16 mouse cellular contexts compared by ENCODE assay signal in genomic region chr5:134275556-134275955, GRCm38 (mm10). TPM values are rescaled to one million over a fixed set of nuclear protein-coding genes. Genes with fewer than 3 reads are reported as not detected.
A peak's percentile ranks its signal among the peaks of the same experiment; 100 is the strongest.
DNase-seq lines count a peak whose midpoint lies in the region; ATAC-seq lines count a peak whose summit lies in the region.
"Had no signal": no experiment of that assay in that cellular context is flagged by ENCODE, and none has a peak within 500 bp of the region (broad histone marks: within the 10 kb centered on the region; RNA-seq: fewer than 3 reads in every experiment).

No protein-coding gene starts in this region.

- no peak overlapping the region for H3K27ac ChIP-seq in midbrain, embryonic 13.5 days
- H3K27ac ChIP-seq in liver, embryonic 12.5 days: no peak overlapping the region
- H3K27ac ChIP-seq: forebrain, embryonic 12.5 days; hindbrain, embryonic 13.5 days; limb, embryonic 12.5 days had no signal

- H3K9me3 ChIP-seq in megakaryocyte, embryonic 14.5 days: no peaks in the 10 kb centered on the region
- H3K9me3 ChIP-seq in midbrain, embryonic 13.5 days: no peaks in the 10 kb centered on the region
- no peaks in the 10 kb centered on the region for H3K9me3 ChIP-seq in liver, embryonic 12.5 days (replicated peaks)
- H3K9me3 ChIP-seq: forebrain, embryonic 12.5 days; hindbrain, embryonic 13.5 days; limb, embryonic 12.5 days had no signal

- peaks cover 64% of the 10 kb centered on the region for H3K4me1 ChIP-seq in megakaryocyte, embryonic 14.5 days
- H3K4me1 ChIP-seq in midbrain, embryonic 13.5 days (replicated peaks): no peaks in the 10 kb centered on the region
- H3K4me1 ChIP-seq in liver, embryonic 12.5 days: no peaks in the 10 kb centered on the region; the same call in 1 of the 2 replicates
- H3K4me1 ChIP-seq: forebrain, embryonic 12.5 days; hindbrain, embryonic 13.5 days; limb, embryonic 12.5 days had no signal

- 90% methylated on average over 10 of the region's 10 CpGs for WGBS in midbrain, embryonic 13.5 days
- 79% methylated on average over 10 of the region's 10 CpGs for WGBS in liver, embryonic 12.5 days (ENCODE audit: insufficient replicate concordance)

- DNase-seq in heart, adult 18-20 months: peak; percentile 12 to 15
- no peak for DNase-seq in heart, adult 9 months (ENCODE audit: low spot score in 2 of 2)
- DNase-seq in kidney, postnatal 14 days: peak; percentile 42
- no peak for DNase-seq in liver
- DNase-seq: adrenal gland, postnatal 36 days; cerebellum, adult 18-20 months; gastrocnemius, postnatal 36 days had no signal

- no peak for ATAC-seq in megakaryocyte, adult 5-6 weeks (ENCODE audit: poor library complexity, severe bottlenecking)
- ATAC-seq in midbrain, embryonic 13.5 days: no peak
- no peak for ATAC-seq in liver, embryonic 12.5 days
- ATAC-seq: lung, postnatal 0 days; Patski had no signal

- H3K9ac ChIP-seq in midbrain, embryonic 13.5 days (replicated peaks): no peak overlapping the region
- H3K9ac ChIP-seq in liver, embryonic 12.5 days: no peak overlapping the region
- H3K9ac ChIP-seq: forebrain, embryonic 12.5 days; hindbrain, embryonic 13.5 days; limb, embryonic 12.5 days had no signal

- H3K36me3 ChIP-seq in megakaryocyte, embryonic 14.5 days (replicated peaks; ENCODE audit: low read length): peaks cover 99% of the 10 kb centered on the region
- peaks cover 96% of the 10 kb centered on the region for H3K36me3 ChIP-seq in midbrain, embryonic 13.5 days
- H3K36me3 ChIP-seq in liver, embryonic 12.5 days: peaks cover 96% of the 10 kb centered on the region

- H3K4me2 ChIP-seq in midbrain, embryonic 13.5 days (replicated peaks): no peak overlapping the region
- no peak overlapping the region for H3K4me2 ChIP-seq in liver, embryonic 12.5 days
- H3K4me2 ChIP-seq: forebrain, embryonic 12.5 days; hindbrain, embryonic 13.5 days; limb, embryonic 12.5 days had no signal

- H3K4me3 ChIP-seq in megakaryocyte, embryonic 14.5 days (replicated peaks): peak overlapping the region; percentile 64
- no peak overlapping the region for H3K4me3 ChIP-seq in midbrain, embryonic 13.5 days (replicated peaks)
- H3K4me3 ChIP-seq in liver, embryonic 12.5 days: no peak overlapping the region
- H3K4me3 ChIP-seq: forebrain, embryonic 12.5 days; hindbrain, embryonic 13.5 days; limb, embryonic 12.5 days had no signal

- H3K27me3 ChIP-seq in megakaryocyte, embryonic 14.5 days (replicated peaks): no peaks in the 10 kb centered on the region
- no peaks in the 10 kb centered on the region for H3K27me3 ChIP-seq in midbrain, embryonic 13.5 days
- H3K27me3 ChIP-seq in liver, embryonic 12.5 days (replicated peaks): no peaks in the 10 kb centered on the region
- H3K27me3 ChIP-seq: forebrain, embryonic 12.5 days; hindbrain, embryonic 13.5 days; limb, embryonic 12.5 days; Patski had no signal

RNA-seq across cellular contexts. Expression of gene Gtf2i, which starts 39.0 kb away (rescaled TPM):
- 100 to 1,000 TPM; 188 to 197 TPM for total RNA-seq in heart, adult 18-20 months (2021)
- polyA plus RNA-seq in megakaryocyte, embryonic 14.5 days (2012; ENCODE audit: insufficient read depth, low replicate concordance): 87.1 and 333 TPM in 2 replicates
- 24.8 and 31.2 TPM in 2 replicates for total RNA-seq in megakaryocyte, adult 5-6 weeks (2015)
- 15.5 and 23.6 TPM in 2 replicates for total RNA-seq in megakaryocyte, adult 5-6 weeks (2017)
- polyA plus RNA-seq in midbrain, embryonic 13.5 days (2015; fragmentation: Nextera tagmentation; extraction: Ambion mirVana): 190 and 191 TPM in 2 replicates
- 65.4 and 65.6 TPM in 2 replicates for polyA plus RNA-seq in liver, embryonic 12.5 days (2016; fragmentation: Nextera tagmentation; extraction: Ambion mirVana)

RNA-seq across cellular contexts. Expression of gene Ncf1, which starts 46.1 kb away (rescaled TPM):
- total RNA-seq in heart, adult 18-20 months (2021): 1 to 10 TPM; 7.1 to 8.3 TPM
- polyA plus RNA-seq in megakaryocyte, embryonic 14.5 days (2012; ENCODE audit: insufficient read depth, low replicate concordance): 52.7 and 124 TPM in 2 replicates
- 284 and 306 TPM in 2 replicates for total RNA-seq in megakaryocyte, adult 5-6 weeks (2015)
- 339 and 371 TPM in 2 replicates for total RNA-seq in megakaryocyte, adult 5-6 weeks (2017)
- 1.6 and 2.3 TPM in 2 replicates for polyA plus RNA-seq in midbrain, embryonic 13.5 days (2015; fragmentation: Nextera tagmentation; extraction: Ambion mirVana)
- 8.4 and 9.2 TPM in 2 replicates for polyA plus RNA-seq in liver, embryonic 12.5 days (2016; fragmentation: Nextera tagmentation; extraction: Ambion mirVana)

Comparison
In these comparisons a context has a peak if more than half of its experiments do, and no peak if none do; other contexts are left out.
1. DNase-seq: peak in heart, adult 18-20 months (2 of 2) and kidney, postnatal 14 days (single experiment); none in heart, adult 9 months (0 of 2) and liver (single experiment).